Mouse (Mus musculus) testis, adult 2 months (tissue): ENCODE data around the gene Epb41l3. TPM values are rescaled to one million over a fixed set of nuclear protein-coding genes. Genes with fewer than 3 reads are reported as not detected.

Source experiments
- H3K27ac ChIP-seq: fragments of 200-500 bp; 2 replicates; pipeline ENCODE4 v1.5.1; 2012; ENCODE audit warnings: low read depth, low read length; ENCODE audit not compliant: control insufficient read depth, insufficient read depth
- H3K27me3 ChIP-seq: fragments of 200-500 bp; 2 replicates; pipeline ENCODE4 v1.6.1; 2012; ENCODE audit warnings: mild to moderate bottlenecking, low read length, moderate library complexity; ENCODE audit not compliant: control insufficient read depth, insufficient read depth
- H3K36me3 ChIP-seq: fragments of 200-500 bp; 2 replicates; pipeline ENCODE4 v1.6.1; 2012; ENCODE audit warnings: mild to moderate bottlenecking, low read length; ENCODE audit not compliant: control insufficient read depth, insufficient read depth
- H3K4me1 ChIP-seq: fragments of 200-500 bp; 2 replicates; pipeline ENCODE4 v1.6.1; 2012; ENCODE audit warnings: low read length; ENCODE audit not compliant: control insufficient read depth, insufficient read depth
- H3K4me3 ChIP-seq: fragments of 200-500 bp; 2 replicates; pipeline ENCODE4 v1.5.1; 2012; ENCODE audit warnings: low read depth, mild to moderate bottlenecking, low read length, moderate library complexity, mixed read lengths; ENCODE audit not compliant: control insufficient read depth
- CTCF ChIP-seq: fragments of 200-500 bp; IDR thresholded peaks from 2 replicates; pipeline ENCODE4 v1.5.1; 2012; ENCODE audit warnings: low read depth, mild to moderate bottlenecking, inconsistent platforms, low read length, moderate library complexity; ENCODE audit not compliant: control insufficient read depth, insufficient read depth, insufficient replicate concordance
- POLR2A ChIP-seq: fragments of 200-500 bp; IDR thresholded peaks from 2 replicates; pipeline ENCODE4 v1.6.1; 2012; ENCODE audit warnings: low read depth, mild to moderate bottlenecking, inconsistent platforms, low read length, moderate library complexity; ENCODE audit not compliant: control insufficient read depth
- polyA plus RNA-seq: library from polyadenylated mRNA; depleted of rRNA; stranded (reverse); fragments of >200 nt; gene quantifications from 2 replicates; pipeline ENCODE4 v1.2.3, GENCODE M21; 2012

The Epb41l3 gene
- polyA plus RNA-seq, 1 experiment = 46.7 TPM

DNA sequence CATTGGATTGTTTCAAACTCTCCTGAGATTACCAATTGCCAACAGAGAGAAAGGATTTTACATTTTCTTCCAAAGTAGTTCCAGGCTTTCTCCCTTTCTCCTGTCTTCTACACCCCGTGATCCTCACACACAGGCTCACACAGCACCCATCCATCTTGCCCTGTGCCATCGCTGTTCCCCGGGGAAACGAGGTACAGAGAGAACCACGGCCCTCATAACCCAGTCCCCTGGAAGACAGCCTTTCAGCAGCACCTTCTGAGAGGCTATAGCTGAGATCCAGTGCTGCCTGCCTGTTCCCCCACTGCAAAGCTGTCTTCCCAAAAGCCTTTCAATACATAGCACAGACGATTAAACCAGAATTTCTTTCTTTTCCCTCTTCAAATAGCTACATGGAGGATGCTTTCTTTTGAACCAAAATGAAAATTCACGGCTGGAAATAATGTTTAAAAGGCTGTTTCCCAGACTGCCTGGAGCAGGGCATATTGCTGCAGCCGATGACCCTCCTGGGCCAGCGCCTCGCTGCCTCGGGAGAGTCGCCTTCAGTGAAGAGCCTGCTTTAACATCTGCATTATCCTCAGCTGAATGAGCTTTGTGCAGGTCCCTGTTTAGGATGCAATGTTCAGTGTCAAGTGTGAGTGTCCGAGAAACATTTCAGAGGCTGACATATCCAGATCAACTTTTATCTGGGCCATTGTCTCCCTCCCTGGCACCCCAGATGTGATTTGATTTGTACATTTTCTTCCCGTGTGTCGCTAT is 188.5 kb downstream of the Epb41l3 start:
- Histone ChIP-seq H3K27me3 (no peaks in the 10 kb centered on the region), H3K27ac (no peak overlapping the region), H3K4me1 (no peaks in the 10 kb centered on the region), H3K4me3 (no peak overlapping the region), H3K36me3 (no peaks in the 10 kb centered on the region)
- no peak for TF ChIP-seq POLR2A
- TF ChIP-seq CTCF = no peak

DNA sequence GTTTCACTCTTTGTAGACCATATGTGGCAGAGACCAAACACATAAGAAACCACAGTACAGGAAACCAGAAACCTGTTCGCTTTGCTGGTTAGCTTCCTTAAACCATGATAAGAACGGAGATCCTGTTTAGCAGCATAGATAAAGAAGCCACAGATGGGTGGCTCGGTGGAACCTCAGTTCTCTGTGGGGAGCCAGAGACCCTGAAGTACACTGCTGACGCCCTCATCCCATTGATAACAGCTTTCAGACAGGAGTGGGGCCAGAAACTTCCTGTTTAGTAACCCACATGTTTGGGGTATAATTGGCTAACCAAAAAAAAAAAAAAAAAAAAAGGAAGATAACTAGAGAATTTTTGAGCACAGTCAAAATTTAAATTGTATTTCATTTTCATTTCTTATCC is 189.7 kb downstream of the Epb41l3 start:
- H3K4me1 ChIP-seq = no peaks in the 10 kb centered on the region
- H3K27ac ChIP-seq = no peak overlapping the region
- TF ChIP-seq CTCF (no peak), POLR2A (no peak)
- no peak overlapping the region for H3K4me3 ChIP-seq
- H3K36me3 ChIP-seq = no peaks in the 10 kb centered on the region
- H3K27me3 ChIP-seq = no peaks in the 10 kb centered on the region

GRCm38 (mm10) chr17:69265759-69266463 is 190.4 kb downstream of the Epb41l3 start:
- Histone ChIP-seq H3K27me3 (no peaks in the 10 kb centered on the region), H3K4me1 (no peaks in the 10 kb centered on the region), H3K4me3 (no peak overlapping the region), H3K27ac (no peak overlapping the region), H3K36me3 (no peaks in the 10 kb centered on the region)
- TF ChIP-seq CTCF (no peak), POLR2A (no peak)

DNA sequence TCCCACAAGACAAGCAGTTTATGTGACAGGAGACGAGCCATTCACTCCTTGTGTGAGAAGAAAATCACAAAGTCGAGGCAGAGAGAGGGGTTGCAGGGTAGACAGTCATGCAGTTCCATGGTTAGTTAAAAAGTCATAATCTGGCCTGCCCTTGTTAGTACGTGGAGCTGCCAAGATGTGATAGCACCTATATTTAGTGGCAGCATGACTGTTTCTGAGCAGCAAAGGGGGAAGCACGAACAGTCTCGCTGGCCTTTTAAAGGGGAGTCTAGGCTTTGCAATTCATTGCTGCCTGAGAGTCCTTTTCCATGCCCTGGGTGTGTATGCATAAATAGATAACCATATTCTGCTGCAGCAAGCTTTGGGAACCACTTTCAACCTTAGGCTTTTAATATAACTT is 191.5 kb downstream of the Epb41l3 start:
- TF ChIP-seq CTCF = no peak
- TF ChIP-seq POLR2A = no peak
- Histone ChIP-seq H3K36me3 (no peaks in the 10 kb centered on the region), H3K27me3 (no peaks in the 10 kb centered on the region), H3K4me1 (no peaks in the 10 kb centered on the region), H3K4me3 (no peak overlapping the region), H3K27ac (no peak overlapping the region)

DNA sequence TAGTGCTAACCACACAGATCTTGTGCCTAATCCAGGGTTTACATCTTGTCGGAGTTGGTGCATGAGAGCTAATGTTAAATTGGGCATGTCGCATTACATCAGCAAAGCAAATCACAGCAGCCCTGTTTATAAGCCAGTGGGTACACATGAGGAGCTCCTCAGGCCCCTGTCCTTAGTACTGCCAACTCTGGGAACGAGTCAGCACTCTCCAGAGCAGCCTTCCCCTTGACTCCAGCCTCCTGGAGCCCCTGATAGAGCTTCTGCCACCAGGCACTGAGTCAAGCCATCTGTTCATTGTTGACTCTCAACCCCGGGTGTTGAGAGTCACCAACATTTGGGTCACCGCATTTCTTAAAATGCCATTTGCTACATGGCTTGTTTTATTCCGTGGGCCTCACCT is 192.0 kb downstream of the Epb41l3 start:
- Histone ChIP-seq H3K4me3 (no peak overlapping the region), H3K4me1 (no peaks in the 10 kb centered on the region)
- TF ChIP-seq POLR2A = no peak
- no peak for TF ChIP-seq CTCF

GRCm38 (mm10) chr17:69277362-69277761 is 201.9 kb downstream of the Epb41l3 start:
- Histone ChIP-seq H3K36me3 (no peaks in the 10 kb centered on the region), H3K27ac (no peak overlapping the region), H3K4me1 (no peaks in the 10 kb centered on the region), H3K27me3 (no peaks in the 10 kb centered on the region), H3K4me3 (no peak overlapping the region)
- TF ChIP-seq POLR2A (no peak), CTCF (no peak)

More for the DNA sequence above, 192.0 kb downstream of the Epb41l3 start:
- Histone ChIP-seq H3K36me3 (no peaks in the 10 kb centered on the region), H3K27ac (no peak overlapping the region), H3K27me3 (no peaks in the 10 kb centered on the region)

DNA sequence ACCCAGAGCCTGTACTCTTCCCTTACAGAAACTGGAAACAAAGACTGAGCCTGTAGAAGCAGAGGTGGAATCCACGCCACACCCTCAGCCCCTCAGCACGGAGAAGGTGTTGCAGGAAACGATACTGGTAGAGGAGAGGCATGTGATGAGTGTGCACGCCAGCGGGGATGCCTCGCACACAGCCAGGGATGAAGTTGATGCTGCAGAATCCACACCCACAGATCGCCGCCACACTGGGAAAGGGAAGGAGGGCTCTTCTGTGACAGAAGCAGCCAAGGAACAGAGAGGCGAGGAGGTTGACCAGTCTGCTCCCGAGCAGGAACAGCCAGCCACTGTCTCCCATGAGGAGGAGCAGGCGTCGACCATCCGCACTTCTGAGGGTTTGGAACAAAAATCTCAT is 209.0 kb downstream of the Epb41l3 start:
- H3K36me3 ChIP-seq = no peaks in the 10 kb centered on the region
- no peak overlapping the region for H3K4me3 ChIP-seq
- H3K27ac ChIP-seq = no peak overlapping the region
- peaks cover 3% of the 10 kb centered on the region for H3K4me1 ChIP-seq
- TF ChIP-seq CTCF = no peak
- no peak for TF ChIP-seq POLR2A
- H3K27me3 ChIP-seq = no peaks in the 10 kb centered on the region
